Comparison of ENCODE assay signal across 8 mouse cellular contexts in the genomic region with DNA sequence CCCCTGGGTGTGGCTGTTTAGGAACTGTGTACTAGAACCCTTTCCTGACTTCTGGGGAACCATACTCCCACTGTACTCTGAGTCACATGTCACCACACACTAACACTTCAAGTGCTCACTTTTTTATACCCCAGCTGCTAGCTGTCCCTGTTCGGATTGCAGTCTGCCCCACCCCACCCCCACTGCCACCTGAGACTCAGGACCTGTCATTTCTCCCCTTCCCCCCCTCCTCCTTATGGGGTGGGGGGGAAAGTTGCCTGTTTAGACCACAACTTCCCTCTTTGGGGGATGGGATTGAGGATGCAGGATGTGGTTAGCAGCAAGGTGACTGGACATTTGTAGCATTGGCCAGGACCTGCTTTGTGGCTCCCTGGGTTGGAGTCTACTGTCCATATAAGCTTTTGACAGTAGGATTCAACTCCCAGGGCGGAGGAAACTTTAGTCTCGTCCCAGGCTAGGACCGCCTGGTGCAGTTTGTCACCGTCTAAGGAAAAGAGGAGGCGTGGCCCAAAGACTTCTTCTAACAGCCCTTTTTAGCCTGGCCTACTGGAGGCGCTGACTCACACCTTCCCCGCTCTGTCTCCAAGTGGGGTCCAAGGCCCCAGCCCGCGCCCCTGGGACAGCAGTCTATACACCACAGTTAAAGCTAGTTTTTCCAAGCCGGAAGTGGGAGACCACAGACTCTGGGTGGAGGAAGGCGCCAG. TPM values are rescaled to one million over a fixed set of nuclear protein-coding genes. Genes with fewer than 3 reads are reported as not detected.
DNase-seq lines count a peak whose midpoint lies in the region; ATAC-seq lines count a peak whose summit lies in the region.

No protein-coding gene starts in this region.

- no peaks in the 10 kb centered on the region for H3K27me3 ChIP-seq in liver, embryonic 11.5 days (replicated peaks; ENCODE audit: control insufficient read depth, insufficient read depth, low read length)
- no peaks in the 10 kb centered on the region for H3K27me3 ChIP-seq in stomach, embryonic 15.5 days (replicated peaks)

- 28% methylated on average over 12 of the region's 12 CpGs for WGBS in liver, embryonic 11.5 days
- WGBS in stomach, embryonic 15.5 days = 27% methylated on average over 12 of the region's 12 CpGs

- DNase-seq in gastrocnemius, postnatal 25 days = peak; percentile 26
- no peak for DNase-seq in gastrocnemius, postnatal 36 days
- peak; percentile 53 for DNase-seq in A20 (ENCODE audit: low read depth, low spot score)
- no peak for DNase-seq in liver, embryonic 11.5 days (ENCODE audit: low spot score)
- no peak for DNase-seq in left cerebral cortex, postnatal 14 days (ENCODE audit: low spot score in 2 of 2)
- no peak for DNase-seq in left cerebral cortex, postnatal 10 days (ENCODE audit: extremely low spot score in 1 of 2, low spot score in 2 of 2)

- intact Hi-C loops in gastrocnemius, postnatal 36 days (cut with DNase I) = no loop called here
- intact Hi-C loops in left cerebral cortex, postnatal 14 days (cut with DNase I) = no loop called here
- intact Hi-C loops in left cerebral cortex, postnatal 10 days (cut with DNase I) = no loop called here

- no peaks in the 10 kb centered on the region for H3K36me3 ChIP-seq in liver, embryonic 11.5 days (ENCODE audit: control insufficient read depth, insufficient read depth, low read length)
- H3K36me3 ChIP-seq in stomach, embryonic 15.5 days = no peaks in the 10 kb centered on the region

- peak overlapping the region; percentile 66 for H3K4me2 ChIP-seq in liver, embryonic 11.5 days
- H3K4me2 ChIP-seq in stomach, embryonic 15.5 days = peak overlapping the region; percentile 60

- no peak overlapping the region; the same call in 1 of the 2 replicates for H3K9ac ChIP-seq in liver, embryonic 11.5 days (ENCODE audit: low read depth, low read length)
- H3K9ac ChIP-seq in stomach, embryonic 15.5 days = no peak overlapping the region

- H3K4me1 ChIP-seq in liver, embryonic 11.5 days (replicated peaks; ENCODE audit: control insufficient read depth, insufficient read depth, low read length) = no peaks in the 10 kb centered on the region; the same call in 1 of the 2 replicates
- H3K4me1 ChIP-seq in stomach, embryonic 15.5 days = no peaks in the 10 kb centered on the region

- H3K9me3 ChIP-seq in liver, embryonic 11.5 days (ENCODE audit: control insufficient read depth, low read length) = no peaks in the 10 kb centered on the region
- no peaks in the 10 kb centered on the region for H3K9me3 ChIP-seq in stomach, embryonic 15.5 days

- ATAC-seq in common myeloid progenitor, adult 5-6 weeks (replicated peaks; ENCODE audit: low read depth, poor library complexity, severe bottlenecking) = peak; percentile 55
- no peak; the same call in 1 of the 2 replicates for ATAC-seq in liver, embryonic 11.5 days (replicated peaks; ENCODE audit: low FRiP score)
- peak; percentile 19; the same call in 1 of the 2 replicates for ATAC-seq in stomach, embryonic 15.5 days (ENCODE audit: insufficient read depth, low FRiP score, low read depth)

- H3K4me3 ChIP-seq in liver, embryonic 11.5 days (ENCODE audit: low read depth, low read length) = peak overlapping the region; percentile 34; the same call in 1 of the 2 replicates
- H3K4me3 ChIP-seq in stomach, embryonic 15.5 days (replicated peaks) = peak overlapping the region; percentile 33; the same call in 1 of the 2 replicates

- peak overlapping the region; percentile 19; the same call in 1 of the 2 replicates for H3K27ac ChIP-seq in liver, embryonic 11.5 days (ENCODE audit: low read depth, low read length)
- peak overlapping the region; percentile 88 for H3K27ac ChIP-seq in stomach, embryonic 15.5 days

RNA-seq across cellular contexts. Expression of a gene that starts 2.5 kb away (rescaled TPM):
- total RNA-seq in gastrocnemius, postnatal 25 days (2021) = 10 to 100 TPM; 25.4 to 27.2 TPM
- total RNA-seq in gastrocnemius, postnatal 36 days (2021) = 10 to 100 TPM; 28.0 to 43.2 TPM
- total RNA-seq in common myeloid progenitor, adult 5-6 weeks (2017) = 42.5 and 44.7 TPM in 2 replicates
- 78.2 and 79.5 TPM in 2 replicates for polyA plus RNA-seq in liver, embryonic 11.5 days (2014; fragmentation: Nextera tagmentation; extraction: Ambion mirVana)
- polyA plus RNA-seq in stomach, embryonic 15.5 days (2015; fragmentation: Nextera tagmentation; extraction: Ambion mirVana) = 223 and 255 TPM in 2 replicates
- 10 to 100 TPM in 1 of 2 experiments, 1 to 10 TPM in 1; 9.1 to 12.4 TPM for total RNA-seq in left cerebral cortex, postnatal 14 days (2021)
- 10 to 100 TPM; 15.6 to 18.1 TPM for total RNA-seq in left cerebral cortex, postnatal 10 days (2021)

RNA-seq across cellular contexts. Expression of a gene that starts 7.3 kb away (rescaled TPM):
- 10 to 100 TPM; 16.5 to 21.5 TPM for total RNA-seq in gastrocnemius, postnatal 25 days (2021)
- total RNA-seq in gastrocnemius, postnatal 36 days (2021) = 10 to 100 TPM; 18.8 to 20.6 TPM
- 0.68 TPM in 1 of 2 replicates, not detected in the other for total RNA-seq in common myeloid progenitor, adult 5-6 weeks (2017)
- polyA plus RNA-seq in liver, embryonic 11.5 days (2014; fragmentation: Nextera tagmentation; extraction: Ambion mirVana) = 0.06 TPM in 1 of 2 replicates, not detected in the other
- 0.54 and 0.74 TPM in 2 replicates for polyA plus RNA-seq in stomach, embryonic 15.5 days (2015; fragmentation: Nextera tagmentation; extraction: Ambion mirVana)
- under 1 TPM; 0.11 to 0.15 TPM for total RNA-seq in left cerebral cortex, postnatal 14 days (2021)
- total RNA-seq in left cerebral cortex, postnatal 10 days (2021) = under 1 TPM; 0.12 to 0.34 TPM

RNA-seq across cellular contexts. Expression of a gene that starts 16.7 kb away (rescaled TPM):
- 10 to 100 TPM; 15.4 to 16.4 TPM for total RNA-seq in gastrocnemius, postnatal 25 days (2021)
- total RNA-seq in gastrocnemius, postnatal 36 days (2021) = 10 to 100 TPM; 23.1 to 24.9 TPM
- total RNA-seq in common myeloid progenitor, adult 5-6 weeks (2017) = 3.4 and 4.6 TPM in 2 replicates
- 2.7 and 4.0 TPM in 2 replicates for polyA plus RNA-seq in liver, embryonic 11.5 days (2014; fragmentation: Nextera tagmentation; extraction: Ambion mirVana)
- 10.7 and 10.8 TPM in 2 replicates for polyA plus RNA-seq in stomach, embryonic 15.5 days (2015; fragmentation: Nextera tagmentation; extraction: Ambion mirVana)
- 1 to 10 TPM; 1.3 to 1.8 TPM for total RNA-seq in left cerebral cortex, postnatal 14 days (2021)
- total RNA-seq in left cerebral cortex, postnatal 10 days (2021) = 1 to 10 TPM; 1.2 to 1.3 TPM

RNA-seq across cellular contexts. Expression of a gene that starts 23.2 kb away (rescaled TPM):
- 10 to 100 TPM; 11.3 to 14.6 TPM for total RNA-seq in gastrocnemius, postnatal 25 days (2021)
- 10 to 100 TPM; 11.2 to 12.9 TPM for total RNA-seq in gastrocnemius, postnatal 36 days (2021)
- 19.6 and 22.4 TPM in 2 replicates for total RNA-seq in common myeloid progenitor, adult 5-6 weeks (2017)
- 30.0 and 33.4 TPM in 2 replicates for polyA plus RNA-seq in liver, embryonic 11.5 days (2014; fragmentation: Nextera tagmentation; extraction: Ambion mirVana)
- 33.0 and 34.9 TPM in 2 replicates for polyA plus RNA-seq in stomach, embryonic 15.5 days (2015; fragmentation: Nextera tagmentation; extraction: Ambion mirVana)
- total RNA-seq in left cerebral cortex, postnatal 14 days (2021) = 10 to 100 TPM; 33.7 to 34.6 TPM
- total RNA-seq in left cerebral cortex, postnatal 10 days (2021) = 10 to 100 TPM; 37.1 to 39.3 TPM

RNA-seq across cellular contexts. Expression of a gene that starts 35.5 kb away (rescaled TPM):
- 1 to 10 TPM; 1.0 to 1.6 TPM for total RNA-seq in gastrocnemius, postnatal 25 days (2021)
- 1 to 10 TPM; 1.1 TPM for total RNA-seq in gastrocnemius, postnatal 36 days (2021)
- total RNA-seq in common myeloid progenitor, adult 5-6 weeks (2017) = 1.6 TPM in 1 of 2 replicates, not detected in the other
- 0.69 and 0.95 TPM in 2 replicates for polyA plus RNA-seq in liver, embryonic 11.5 days (2014; fragmentation: Nextera tagmentation; extraction: Ambion mirVana)
- 7.3 and 7.5 TPM in 2 replicates for polyA plus RNA-seq in stomach, embryonic 15.5 days (2015; fragmentation: Nextera tagmentation; extraction: Ambion mirVana)
- 1,000 to 10,000 TPM; 2,344 to 2,346 TPM for total RNA-seq in left cerebral cortex, postnatal 14 days (2021)
- 1,000 to 10,000 TPM; 1,744 to 1,801 TPM for total RNA-seq in left cerebral cortex, postnatal 10 days (2021)

Comparison
In these comparisons a context has a peak if more than half of its experiments do, and no peak if none do; other contexts are left out.
1. DNase-seq: peak in gastrocnemius, postnatal 25 days (single experiment) and A20 (single experiment); none in gastrocnemius, postnatal 36 days (0 of 2), liver, embryonic 11.5 days (single experiment), left cerebral cortex, postnatal 14 days (0 of 2) and left cerebral cortex, postnatal 10 days (0 of 2).
2. RNA of a gene that starts 7.3 kb away (total RNA-seq): 16.5 to 21.5 TPM in gastrocnemius, postnatal 25 days and 18.8 to 20.6 TPM in gastrocnemius, postnatal 36 days; 0.12 to 0.34 TPM in left cerebral cortex, postnatal 10 days, 0.11 to 0.15 TPM in left cerebral cortex, postnatal 14 days and 0.68 TPM in common myeloid progenitor, adult 5-6 weeks; every median in the first group is over 10 times any median in the second.